Mouse (Mus musculus) left cerebral cortex, postnatal 4 days (tissue): ENCODE data around the gene Bicd2. TPM values are rescaled to one million over a fixed set of nuclear protein-coding genes. Genes with fewer than 3 reads are reported as not detected.

Source experiments
- DNase-seq: peaks from one replicate; pipeline ENCODE4 v3.0.0-alpha.2; 2022
- intact Hi-C: fragments of 180-260 bp; cut with DNase I; formaldehyde crosslinking; loops from one replicate; pipeline ENCODE4 v1.15.1; 2025
- total RNA-seq, 2 experiments: library from RNA; stranded (reverse); gene quantifications; 2 replicates each; pipeline ENCODE4 v1.2.3; 2021

Bicd2 gene
- total RNA-seq, 2 experiments from 2014 or later: 56.6 to 57.2 TPM

DNA sequence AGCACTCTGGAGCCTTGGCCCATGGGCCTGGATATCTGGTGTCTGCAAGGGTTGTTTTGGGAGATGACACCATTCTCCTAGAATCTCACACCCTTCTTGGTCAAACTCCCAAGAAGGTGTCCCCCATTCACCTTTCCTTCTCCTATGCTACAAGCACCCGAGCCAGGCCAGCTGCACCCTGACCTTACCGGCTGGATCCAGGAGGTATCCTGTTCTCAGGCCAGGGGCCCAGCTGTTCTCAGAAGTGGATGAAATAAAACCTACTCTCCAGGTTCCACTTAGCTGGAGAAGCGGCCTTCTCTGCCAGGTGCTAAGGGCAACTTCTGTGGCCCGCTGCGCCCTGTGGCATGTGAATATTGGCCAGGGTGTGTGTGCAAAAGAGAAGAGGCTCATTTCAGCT lies 16.5 kb upstream of the Bicd2 start:
- intact Hi-C loops: no loop called here
- no peak for DNase-seq

DNA sequence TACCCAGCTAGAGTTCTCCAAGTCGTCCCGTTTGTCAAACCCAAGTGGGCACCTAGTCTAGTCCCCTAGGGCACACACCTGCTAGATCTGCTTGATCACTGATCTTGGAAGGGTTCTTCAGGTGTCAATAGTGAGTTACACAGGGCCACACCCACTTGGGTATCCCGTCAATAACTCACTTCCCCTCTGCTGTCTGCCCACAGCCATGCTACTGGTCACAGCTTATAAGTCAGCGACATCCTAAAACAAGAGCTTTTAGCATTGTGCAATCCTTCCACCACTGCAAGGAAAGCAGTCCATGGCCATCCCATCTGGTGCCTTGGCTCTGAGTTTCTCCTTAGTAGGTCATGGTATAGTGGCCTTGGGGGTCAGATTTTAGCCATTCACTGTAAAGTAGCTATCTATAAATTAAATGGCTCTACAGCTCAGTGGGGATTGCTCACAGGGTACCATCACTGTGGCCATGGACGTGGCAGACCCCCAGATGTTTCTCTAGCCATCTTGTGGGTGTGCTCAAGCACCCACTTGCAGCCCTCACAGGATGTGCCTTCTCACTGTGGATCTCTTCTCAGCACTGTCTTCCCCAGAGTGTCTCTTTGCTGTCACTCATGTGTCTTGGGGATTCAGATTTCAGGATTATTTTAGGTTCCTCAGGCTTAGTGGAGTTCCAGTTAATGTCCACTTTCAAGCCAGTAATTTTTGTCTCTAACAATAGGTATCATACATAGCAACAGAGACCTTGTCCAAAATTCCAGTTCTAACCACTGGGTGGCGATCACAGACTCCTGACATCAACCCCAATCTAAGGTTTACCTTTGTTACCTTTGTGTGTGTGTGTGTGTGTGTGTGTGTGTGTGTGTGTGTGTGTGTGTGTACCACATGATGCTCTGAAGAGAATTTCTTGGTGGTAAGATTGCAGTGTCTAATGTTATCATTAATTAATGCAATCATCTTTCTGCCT lies 14.9 kb upstream of the Bicd2 start:
- DNase-seq: peak; percentile 40

DNA sequence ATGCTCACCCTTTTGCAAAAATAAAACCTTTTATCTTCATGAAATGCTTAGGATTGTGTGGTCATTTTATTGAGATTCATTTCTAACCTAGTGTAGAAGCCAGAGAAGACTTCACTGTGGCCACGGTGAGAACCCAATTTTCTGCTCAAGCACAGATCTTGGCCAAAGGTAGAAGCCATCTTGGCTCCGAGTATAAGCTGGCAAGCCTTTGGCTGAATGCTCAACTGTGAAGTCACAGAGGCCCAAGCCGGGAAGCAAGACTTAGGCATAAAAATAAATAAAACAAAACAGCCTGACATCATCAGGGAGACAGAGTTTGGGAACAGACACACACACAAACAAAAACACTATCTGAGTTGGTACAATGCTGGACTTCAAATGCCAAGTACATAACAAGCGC lies 13.3 kb upstream of the Bicd2 start:
- intact Hi-C loops: no loop called here

More for the DNA sequence above, 14.9 kb upstream of the Bicd2 start:
- intact Hi-C loops: no loop called here

DNA sequence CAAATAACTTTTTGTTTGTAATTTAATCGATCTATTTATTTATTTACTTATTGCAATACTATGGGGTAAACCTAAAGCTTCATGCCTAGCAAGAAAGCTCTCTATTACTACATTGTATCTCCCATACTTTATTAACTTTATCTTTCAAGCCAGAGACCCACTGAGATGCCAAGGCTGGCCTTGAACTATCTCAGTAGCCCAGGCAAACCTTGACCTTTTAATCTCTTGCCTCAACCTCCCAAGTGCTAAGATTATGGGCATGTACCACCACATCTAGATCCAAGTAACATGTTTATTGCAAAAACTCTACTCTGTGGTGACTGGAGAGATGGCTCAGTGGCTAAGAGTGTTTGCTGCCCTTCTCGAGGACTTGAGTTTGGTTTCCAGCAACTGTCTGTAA lies 8.1 kb upstream of the Bicd2 start:
- intact Hi-C loops: no loop called here
- DNase-seq: no peak

More for the DNA sequence above, 13.3 kb upstream of the Bicd2 start:
- no peak for DNase-seq

DNA sequence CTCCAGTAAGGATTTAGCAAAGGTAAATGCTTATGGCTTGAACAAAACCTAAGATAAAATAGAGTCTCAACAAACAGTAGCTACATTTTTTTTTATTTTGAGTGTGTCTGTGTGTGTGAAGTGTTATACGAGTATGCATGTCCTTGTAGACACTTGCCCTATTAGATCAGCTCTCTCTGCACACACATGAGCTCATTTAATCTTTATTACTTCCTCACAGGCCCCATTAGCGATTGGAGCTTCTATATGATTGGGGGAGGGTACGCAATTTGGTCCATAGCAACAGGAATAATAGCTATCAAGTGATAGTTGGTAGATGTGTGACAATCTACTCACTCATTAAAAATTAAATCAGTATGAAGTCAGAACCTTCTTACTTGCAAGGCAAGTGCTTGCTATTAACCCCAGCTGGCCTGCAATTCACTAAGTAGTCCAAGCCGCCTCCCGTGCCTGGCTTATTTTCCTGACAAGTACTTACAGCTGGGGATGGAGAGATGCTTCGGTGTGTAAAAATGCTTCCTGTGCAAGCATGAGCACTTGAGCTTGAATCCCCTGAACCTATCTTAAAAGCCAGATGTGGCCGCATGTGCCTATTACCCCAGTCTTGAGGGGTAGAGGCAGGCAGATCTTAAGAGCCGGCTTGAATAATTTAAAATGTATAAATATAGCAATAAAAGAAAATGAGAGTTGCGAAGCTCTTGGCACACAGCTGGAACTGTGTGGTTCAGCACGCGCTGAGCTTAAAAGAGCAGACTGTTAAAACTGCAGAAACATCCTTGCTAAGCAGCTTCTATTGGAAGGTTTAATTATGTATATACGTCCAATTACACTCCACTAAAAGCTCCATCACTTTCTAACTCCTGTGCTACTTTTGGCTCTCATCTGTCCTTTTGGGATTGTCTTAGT lies 6.1 kb upstream of the Bicd2 start:
- intact Hi-C loops: no loop called here

DNA sequence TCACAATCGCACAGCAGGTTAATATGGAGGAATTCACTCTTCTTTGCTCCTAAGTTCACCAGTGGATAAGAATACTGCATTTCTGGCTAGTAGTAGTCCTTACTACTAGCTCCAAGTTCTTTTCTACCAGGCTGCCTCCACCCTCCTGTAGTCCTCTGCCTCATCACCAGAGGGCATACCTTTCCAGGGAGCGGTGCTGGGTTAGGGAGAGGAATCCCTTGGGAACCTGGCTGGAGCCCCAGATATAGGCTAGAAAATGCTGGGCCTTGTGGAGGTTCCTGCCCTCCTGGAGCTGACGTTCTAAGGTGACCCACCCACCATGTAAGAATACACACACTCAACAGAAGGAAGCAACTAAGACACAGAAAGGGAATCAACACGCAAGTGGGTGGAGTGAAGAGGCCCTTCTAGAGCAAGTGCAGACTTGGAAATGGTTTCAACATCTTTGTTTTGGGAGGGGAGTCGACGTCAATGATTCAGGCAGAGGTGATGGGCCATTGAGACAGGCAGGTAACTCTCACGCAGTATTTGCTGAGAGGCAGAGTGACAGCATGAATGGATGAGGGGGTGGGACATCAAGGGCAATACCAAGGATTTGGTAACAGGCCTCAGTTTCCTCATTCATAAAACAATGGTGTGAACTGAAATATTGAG lies 2.4 kb upstream of the Bicd2 start:
- no peak for DNase-seq
- intact Hi-C loops: no loop called here

More for the DNA sequence above, 6.1 kb upstream of the Bicd2 start:
- DNase-seq: no peak

DNA sequence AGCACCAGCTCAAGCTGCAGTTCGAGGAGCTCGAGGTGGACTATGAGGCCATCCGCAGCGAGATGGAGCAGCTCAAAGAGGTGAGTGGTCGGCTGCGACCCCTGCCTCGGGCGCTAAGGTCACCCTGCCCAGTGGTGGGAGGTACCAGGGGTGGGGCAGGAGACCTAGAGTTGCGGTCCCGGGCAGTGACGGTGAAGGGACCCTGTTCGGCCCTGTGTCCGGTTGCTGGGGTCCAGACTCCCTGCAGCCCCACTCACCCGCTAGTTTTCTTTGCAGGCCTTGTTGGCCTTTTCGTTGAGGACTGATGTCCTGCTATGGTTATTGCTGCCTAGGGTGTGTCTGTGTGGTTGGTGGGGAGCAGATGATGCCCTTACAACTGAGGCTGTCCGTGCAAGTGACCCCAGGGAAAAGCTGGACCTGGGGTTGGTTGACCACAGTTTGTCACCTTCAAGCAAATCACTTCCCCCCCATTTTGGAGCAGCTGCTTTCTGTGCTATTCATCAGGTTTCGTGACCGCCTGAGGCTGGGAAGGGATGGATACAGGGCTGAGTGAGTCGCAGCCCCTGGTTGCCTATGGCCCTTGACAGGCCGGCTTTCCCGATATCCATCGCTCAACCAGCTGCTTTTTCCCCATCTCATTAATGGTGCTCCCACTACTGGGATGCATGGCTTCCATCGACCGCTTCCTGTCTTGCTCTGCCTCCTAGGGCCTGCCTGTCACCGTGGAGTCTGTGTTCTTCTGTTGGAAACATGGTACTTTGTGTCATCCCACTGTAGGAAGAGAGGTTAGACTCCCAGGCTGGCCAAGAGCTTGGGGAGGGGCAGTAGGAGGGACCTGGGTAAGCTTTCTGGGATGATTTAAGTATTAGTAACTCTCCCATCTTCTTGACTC lies 692 bp downstream of the Bicd2 start:
- DNase-seq: no peak
- intact Hi-C loops: no loop called here

DNA sequence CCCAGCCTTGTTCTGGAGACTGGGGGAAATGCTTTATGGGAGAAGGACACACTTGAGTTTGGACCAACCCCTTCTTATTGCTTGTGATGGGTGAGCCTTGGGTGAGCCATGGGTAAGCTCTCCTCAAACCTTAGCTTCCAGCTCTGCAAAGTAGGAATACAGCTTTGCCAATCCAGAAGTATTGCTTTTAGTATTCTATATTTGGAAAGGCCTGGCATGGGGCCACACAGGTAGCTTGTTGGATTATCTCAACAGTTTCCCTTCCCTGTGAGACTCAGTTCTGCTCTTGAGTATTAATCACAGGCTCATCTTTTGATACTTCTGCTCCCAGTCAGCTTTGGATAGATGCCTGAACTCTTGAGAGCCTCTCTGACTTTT lies 1.3 kb downstream of the Bicd2 start:
- DNase-seq: no peak
- intact Hi-C loops: no loop called here

DNA sequence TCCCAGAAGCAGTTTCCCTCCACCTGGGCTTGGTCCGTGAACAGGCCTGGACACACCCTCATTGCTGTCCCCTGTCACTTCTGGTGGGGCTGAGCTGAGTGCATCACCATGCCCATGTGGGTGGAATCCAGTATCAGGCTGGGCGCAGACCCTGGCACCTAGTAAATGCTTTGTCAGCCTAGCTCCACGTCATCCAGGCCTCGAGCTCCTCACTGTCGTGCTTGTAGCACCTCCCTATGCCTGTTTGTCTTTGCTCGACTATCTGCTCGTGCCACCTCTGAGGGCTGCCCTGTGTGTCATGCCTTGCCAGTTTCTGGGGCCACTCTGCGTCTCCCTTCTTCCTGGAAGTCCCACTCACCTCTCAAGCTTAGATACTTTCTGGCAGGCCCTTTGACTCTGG lies 3.2 kb downstream of the Bicd2 start:
- DNase-seq: no peak
- intact Hi-C loops: no loop called here

DNA sequence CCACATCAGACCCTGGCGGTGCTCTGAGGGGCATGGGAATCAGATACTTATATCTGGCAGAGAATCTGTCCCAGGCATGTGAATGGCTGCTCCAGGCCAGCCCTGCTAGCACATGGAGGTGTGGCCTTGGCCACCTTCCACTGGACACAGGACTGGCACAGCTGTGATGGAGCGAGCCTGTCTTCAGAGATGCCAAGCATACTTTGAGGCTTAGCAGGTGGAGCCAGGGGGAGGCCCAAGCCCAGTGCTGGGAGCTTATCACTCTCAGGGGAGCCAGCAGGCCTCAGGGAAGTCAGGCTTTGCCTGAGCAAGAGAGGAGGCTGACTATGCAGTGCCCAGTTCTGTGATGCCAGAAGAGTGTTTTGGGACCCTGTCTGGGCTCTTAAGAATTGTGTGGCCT lies 4.1 kb downstream of the Bicd2 start:
- DNase-seq: peak; percentile 42
- intact Hi-C loops: no loop called here

DNA sequence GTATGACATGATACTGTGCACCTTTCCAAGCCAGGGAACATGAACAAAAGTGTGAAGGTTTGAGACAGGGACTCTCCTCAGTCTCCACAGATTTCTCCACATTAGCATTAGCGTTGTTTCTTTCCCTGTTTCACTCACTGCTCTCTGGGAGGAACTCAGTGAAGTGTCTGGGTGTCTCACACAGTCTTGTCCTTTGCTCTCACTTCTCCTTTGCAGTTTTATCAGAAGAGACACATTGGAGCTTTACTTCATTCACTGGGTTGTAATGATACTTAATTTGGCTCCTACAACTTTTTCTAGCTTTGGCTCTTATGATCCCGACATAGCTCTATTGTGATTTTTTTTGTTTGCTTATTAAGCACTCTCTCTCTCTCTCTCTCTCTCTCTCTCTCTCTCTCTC lies 7.1 kb downstream of the Bicd2 start:
- intact Hi-C loops: no loop called here
- DNase-seq: no peak

DNA sequence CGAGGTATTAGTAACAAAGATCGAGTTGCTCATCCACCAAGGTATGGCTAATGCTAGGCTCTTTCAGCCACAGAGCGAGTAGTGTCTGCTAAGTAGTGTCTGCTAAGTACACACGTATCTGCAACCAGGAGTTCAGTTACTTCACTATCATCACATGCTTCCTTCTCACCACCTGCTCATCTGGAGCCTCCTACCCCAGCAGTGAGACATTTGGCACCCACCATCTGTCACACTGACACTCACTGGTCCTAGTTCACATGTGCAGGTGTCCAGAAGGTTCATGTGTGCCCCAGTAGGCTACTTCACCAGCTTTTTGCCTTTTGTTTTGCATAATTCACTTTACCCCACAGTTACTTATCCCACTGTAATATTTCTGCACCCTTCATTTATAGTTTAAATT lies 8.0 kb downstream of the Bicd2 start:
- intact Hi-C loops: no loop called here
- no peak for DNase-seq

DNA sequence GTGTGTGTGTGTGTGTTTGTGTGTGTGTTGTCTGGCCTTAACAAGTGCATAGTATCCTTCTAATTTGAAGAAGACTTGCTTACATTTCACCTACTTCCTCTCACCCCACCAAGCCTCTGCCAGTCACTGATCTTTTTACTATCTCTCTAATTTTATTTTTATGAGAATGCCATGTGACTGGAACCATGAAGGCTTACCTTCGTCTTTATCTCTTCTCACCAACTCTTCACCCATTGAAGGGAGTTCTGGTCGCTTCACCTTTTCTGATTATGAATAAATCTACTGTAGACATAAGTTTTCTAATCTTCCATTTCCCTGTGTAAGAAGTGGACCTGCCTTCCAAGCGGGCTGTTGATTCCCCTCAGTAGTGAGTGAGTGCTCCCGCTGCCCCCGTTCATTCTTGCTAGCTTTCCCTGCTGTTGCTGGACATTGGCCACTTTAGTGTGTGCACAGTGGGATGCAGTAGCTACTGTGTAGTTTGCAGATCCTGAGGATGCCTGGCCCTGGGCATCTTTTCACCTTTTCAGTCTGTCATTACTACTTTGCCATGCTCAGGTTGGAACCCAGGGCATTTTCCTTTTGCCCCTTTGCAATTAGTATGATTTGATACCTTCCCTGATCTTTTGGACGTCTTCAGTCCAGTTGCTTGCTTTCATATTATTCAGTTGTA lies 8.6 kb downstream of the Bicd2 start:
- intact Hi-C loops: no loop called here
- no peak for DNase-seq

DNA sequence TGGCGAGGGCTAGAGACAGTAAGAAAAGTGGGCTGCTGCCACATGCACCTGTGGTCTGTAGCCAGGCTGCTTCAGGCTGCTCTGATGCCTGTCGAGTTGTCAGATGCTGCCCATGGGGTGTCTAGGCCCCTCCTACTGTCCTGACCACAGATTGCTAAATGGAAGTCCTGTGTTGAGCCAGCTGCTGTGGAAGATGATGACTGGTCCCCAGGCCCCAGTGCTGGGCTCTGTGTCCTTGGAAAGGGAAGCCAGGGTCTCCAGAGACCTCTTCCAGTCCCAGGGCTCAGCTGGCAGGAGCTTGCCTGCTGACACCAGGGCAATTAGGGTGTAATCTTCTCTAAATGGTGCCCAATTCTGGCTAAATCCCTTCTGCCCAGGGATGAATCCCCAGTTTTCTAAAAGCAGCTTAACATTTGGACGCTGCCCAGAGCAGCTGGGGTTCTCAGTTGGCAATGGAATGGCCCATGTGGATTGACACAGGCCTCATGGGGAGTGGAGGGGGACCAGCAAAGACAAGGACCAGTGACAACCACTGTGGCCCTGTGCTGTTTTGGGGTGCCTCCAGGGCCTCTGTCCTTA lies 11.3 kb downstream of the Bicd2 start:
- DNase-seq: peak; percentile 30
- intact Hi-C loops: no loop called here

DNA sequence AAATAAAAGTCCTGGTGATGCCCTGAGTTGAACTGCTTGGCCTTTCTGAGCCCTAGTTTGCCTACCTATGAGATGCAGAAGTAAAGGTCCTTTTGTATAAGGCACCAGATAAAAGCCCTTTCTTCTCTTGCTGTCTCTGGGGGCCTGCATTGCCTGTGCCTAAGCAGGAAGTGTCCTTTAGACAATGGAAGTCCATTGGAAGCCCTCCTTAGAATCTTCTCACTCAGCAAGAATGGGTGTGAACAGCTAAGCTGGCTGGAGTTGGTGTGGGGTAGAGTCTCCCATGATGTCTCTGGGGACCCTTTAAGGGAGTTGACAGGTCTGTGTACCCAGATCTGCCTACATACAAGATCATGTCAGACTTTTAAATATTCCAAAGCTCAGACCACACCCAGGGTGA lies 12.0 kb downstream of the Bicd2 start:
- intact Hi-C loops: no loop called here
- no peak for DNase-seq

DNA sequence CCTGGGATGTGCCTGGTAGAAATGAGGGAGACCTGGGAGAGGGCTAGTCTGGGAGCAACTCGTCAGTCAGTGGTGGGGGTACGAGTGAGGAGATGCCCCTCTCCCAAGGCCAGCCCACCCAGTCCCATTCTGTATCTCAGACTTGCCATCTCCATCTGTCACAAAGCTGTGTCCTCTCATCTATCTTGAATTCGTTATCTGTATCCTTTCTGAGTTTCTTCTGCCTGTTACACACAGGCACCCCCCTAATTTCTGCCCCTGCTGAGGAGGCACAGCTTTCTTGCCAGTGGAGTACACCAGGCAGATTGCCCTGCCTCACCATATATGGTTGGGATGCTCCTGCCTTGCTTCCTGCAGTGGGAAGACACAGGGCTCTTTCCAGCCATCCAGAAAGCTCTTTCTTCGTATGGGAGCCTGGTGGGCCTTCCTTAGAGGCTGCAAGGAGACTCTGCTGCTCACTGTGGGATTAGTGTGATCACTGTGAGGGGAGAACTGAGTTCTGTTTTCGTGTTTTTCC lies 12.7 kb downstream of the Bicd2 start:
- no peak for DNase-seq
- intact Hi-C loops: no loop called here

DNA sequence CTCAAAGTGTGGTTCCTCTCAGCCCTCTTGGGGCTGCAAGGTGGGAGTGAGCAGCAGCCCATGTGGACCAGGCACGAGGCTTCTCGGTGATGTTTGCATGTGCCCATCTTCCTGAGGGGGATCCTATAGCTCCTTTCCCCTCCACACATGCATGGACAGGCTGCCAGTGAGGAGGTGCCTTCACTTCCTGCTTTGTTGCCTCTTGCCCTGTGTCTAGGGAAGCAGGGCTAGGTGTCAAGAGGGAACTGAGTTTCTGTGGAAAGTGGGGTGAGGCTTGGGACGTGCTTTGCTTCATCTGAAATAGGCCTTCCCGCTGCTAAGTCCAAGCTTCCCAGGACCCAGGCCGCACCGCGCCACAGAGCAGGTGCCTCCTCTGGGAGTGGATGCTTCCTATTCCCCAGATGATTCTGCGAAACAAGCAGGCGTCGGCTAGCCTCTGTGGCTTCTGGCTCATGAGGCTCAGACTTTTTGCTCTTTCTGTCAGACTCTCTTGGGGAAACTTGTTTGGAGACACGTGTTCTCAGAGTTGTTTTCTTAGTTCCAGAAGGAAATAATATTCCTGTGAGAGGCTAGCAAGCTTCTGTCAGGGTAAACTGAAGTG lies 14.2 kb downstream of the Bicd2 start:
- intact Hi-C loops: no loop called here
- no peak for DNase-seq

DNA sequence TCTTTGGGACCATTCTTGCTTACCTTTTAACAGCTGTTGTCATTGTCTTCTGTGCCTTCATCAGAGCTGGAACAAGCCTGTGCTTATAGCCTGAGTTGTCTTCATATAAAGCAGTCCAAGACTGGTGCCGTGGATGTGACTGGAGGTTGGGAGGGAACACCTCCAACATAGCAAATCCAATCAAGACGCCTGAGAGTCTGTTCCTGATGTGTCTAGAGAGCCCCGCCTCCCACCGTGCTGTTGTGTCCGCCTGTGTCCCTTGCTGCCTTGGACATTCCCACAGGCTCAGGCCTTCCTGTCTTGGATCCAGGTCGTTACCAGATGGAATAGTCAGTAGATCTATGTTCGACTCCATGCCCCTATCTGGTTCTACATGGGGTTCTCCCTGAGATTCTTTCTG lies 14.7 kb downstream of the Bicd2 start:
- intact Hi-C loops: no loop called here
- no peak for DNase-seq
